Mouse (Mus musculus) cerebellum, postnatal 36 days (tissue): ENCODE measurements at regions not wholly inside any gene's neighbourhood (a gene's known extent, or its start where the extent isn't known, plus 50 kb on each side); places are given as distances from the start of the nearest gene placed in this dataset.

Source experiments
- DNase-seq, 2 experiments: peaks; one replicate each; pipeline ENCODE4 v3.0.0; 2021 to 2022; ENCODE audit warnings: mixed read lengths in 2 of 2

DNA sequence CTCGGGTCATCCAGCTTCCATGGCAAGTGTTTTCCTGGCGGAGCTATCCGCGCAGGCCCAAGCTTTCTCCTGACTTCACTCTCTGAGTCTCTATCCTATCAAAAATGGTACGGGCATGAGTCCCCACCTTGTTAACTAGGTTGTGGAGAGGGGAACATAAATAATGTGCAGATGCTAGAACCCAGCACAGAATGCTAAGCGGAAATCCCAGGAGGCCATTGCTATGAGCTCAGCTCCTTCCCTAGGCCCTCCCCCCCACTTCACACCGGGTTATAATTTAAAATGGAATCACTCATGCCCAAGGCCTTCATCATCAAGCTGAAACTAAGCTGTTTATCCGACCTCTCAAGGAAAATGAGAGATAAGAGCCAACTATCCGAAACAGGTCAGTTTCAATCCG lies 60.4 kb upstream of the Cd83 start:
- DNase-seq = no peak

DNA sequence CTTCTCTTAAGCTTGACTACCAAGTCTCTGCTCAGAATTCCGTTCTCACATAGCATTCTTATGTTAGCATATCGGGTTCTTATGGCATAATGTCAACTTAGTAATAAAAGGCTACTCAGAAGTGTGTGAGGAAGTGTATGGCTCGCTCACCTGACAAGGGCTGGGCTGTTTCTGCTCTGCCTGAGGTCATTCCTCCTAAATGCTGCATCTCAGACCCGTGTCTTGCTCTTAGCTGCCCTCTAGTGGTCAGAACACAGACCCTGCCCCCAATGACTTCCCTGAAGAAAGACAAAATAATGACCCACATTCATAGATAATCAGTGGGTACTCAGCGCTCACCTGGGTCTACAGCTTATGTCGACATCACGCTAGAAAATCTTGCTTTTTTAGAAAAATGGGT lies 58.9 kb upstream of the Cd83 start:
- peak; percentile 80 to 85 for DNase-seq

DNA sequence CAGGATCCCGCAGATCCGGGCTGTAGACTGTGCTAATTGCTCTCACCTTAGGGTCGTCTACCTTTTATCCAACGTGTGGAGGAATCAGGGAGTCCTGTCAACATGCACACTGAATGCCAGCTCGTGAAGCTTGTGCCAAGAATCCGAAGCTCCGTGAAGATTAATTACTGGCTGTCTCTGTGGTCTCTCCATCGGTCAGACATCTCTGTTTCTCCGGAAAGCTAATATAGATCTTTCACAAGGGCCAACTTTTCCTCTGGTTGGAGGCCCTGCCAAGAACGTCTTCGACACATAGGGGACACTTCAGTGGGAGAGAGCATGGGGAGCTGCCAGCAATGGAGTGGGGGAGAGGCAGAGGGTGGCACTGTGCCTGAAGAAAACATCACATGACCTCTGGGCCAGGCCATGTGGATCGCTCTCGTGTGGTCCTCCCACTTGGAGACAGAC lies 57.7 kb upstream of the Cd83 start:
- peak; percentile 36 to 57 for DNase-seq

DNA sequence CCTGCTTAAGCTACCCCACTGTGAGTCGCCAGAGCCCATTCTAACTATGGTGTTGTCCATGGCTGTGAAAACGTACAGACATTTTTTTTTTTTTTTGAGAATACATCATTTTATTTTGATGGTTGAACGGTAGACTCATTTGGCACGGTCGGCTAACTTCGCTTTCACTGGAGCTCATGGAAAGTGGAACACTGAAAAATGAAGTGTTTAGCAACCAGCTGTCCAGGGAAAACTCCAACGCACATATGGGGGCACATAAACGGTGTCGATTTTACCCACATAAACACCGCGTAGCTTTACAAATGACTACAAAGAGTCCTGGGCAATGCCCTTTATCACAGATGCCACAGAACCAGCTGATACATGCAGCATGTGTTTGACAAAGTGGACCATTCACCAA lies 55.0 kb upstream of the Cd83 start:
- no peak for DNase-seq

DNA sequence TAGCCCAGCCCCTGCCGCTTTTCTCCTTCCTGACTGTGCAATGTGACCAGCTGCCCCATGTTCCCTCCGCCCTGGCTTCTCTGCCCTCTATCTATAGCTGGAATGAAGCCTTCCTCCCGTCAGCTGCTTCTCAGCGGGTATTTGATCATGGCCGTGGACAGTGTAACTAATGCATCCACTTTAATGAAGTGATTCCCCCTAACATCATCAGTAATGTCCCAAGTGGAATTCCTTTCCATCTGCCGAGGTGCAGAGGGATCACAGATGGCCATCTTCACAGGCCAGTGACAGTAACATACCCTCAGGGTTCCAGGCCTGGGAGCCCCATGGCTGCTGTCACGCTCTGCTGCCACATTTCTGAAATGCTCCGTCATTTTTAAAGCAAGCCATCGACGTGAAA lies 51.5 kb upstream of the Cd83 start:
- DNase-seq = peak; percentile 74 to 76

DNA sequence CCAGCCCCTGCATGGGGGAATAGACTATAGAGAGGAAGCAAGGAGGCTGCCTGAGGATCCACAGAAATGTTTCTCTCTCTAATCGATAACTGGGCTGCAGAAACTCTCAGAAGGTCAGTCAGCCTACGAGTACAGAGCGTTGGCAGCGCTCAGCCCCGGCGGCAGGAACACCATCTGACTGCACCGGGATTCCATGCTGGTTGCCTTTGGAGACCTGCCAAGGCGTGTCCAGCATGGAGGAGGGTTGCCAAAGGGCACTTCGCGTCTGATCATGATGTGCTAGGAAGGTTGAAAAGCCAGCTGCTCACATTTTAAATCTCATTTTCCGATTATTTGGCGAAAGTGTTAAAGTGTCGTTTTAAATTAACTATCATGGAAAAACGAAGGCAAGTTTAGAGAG lies 49.9 kb upstream of the Cd83 start:
- DNase-seq = peak; percentile 93
